Mouse (Mus musculus): ENCODE results near the gene Lpcat1.

- TF ChIP-seq GATA1 (IDR thresholded peaks at IDR 0.05; ENCODE audit: borderline replicate concordance, low read length) (no peak), FLI1 (IDR thresholded peaks at IDR 0.05; ENCODE audit: low read length) (no peak)
These were observed 23.7 kb downstream of the Lpcat1 start for GRCm38 (mm10) chr13:73490564-73491170.

Measured in megakaryocyte, embryonic 14.5 days (primary cell).